Mouse (Mus musculus) lung, postnatal 0 days (tissue): ENCODE results near the gene Arpc3. TPM values are rescaled to one million over a fixed set of nuclear protein-coding genes. Genes with fewer than 3 reads are reported as not detected.

Source experiments
- ATAC-seq: fragments of 200-750 bp; cut with Nextera tagmentation; 2 replicates; pipeline ENCODE4 v1.8.0; 2017; ENCODE audit warnings: moderate library complexity
- DNase-seq: peaks from one replicate; pipeline ENCODE4 v3.0.0-alpha.2; 2016; ENCODE audit warnings: low spot score
- H3K27ac ChIP-seq: fragments of 300-500 bp; sonication (generic); 2 replicates; pipeline ENCODE4 v1.5.1; 2014; ENCODE audit warnings: antibody characterized with exemption, mild to moderate bottlenecking, low read length, mixed read lengths
- H3K27me3 ChIP-seq: fragments of 300-500 bp; sonication (generic); replicated peaks from 2 replicates; pipeline ENCODE4 v1.6.1; 2014; ENCODE audit warnings: low read length, mixed read lengths; ENCODE audit not compliant: insufficient read depth
- H3K36me3 ChIP-seq: fragments of 300-500 bp; sonication (generic); 2 replicates; pipeline ENCODE4 v1.6.1; 2014; ENCODE audit warnings: low read length, mixed read lengths; ENCODE audit not compliant: insufficient read depth
- H3K4me1 ChIP-seq: fragments of 300-500 bp; sonication (generic); 2 replicates; pipeline ENCODE4 v1.6.1; 2014; ENCODE audit warnings: antibody characterized with exemption, low read depth, low read length, mixed read lengths; ENCODE audit not compliant: insufficient read depth
- H3K4me2 ChIP-seq: fragments of 300-500 bp; sonication (generic); replicated peaks from 2 replicates; pipeline ENCODE4 v1.6.1; 2014; ENCODE audit warnings: low read depth, mild to moderate bottlenecking, low read length, moderate library complexity, mixed read lengths
- H3K4me3 ChIP-seq: fragments of 300-500 bp; sonication (generic); 2 replicates; pipeline ENCODE4 v1.5.1; 2014; ENCODE audit warnings: low read depth, low read length
- H3K9ac ChIP-seq: fragments of 300-500 bp; sonication (generic); replicated peaks from 2 replicates; pipeline ENCODE4 v1.6.1; 2014; ENCODE audit warnings: low read depth, mild to moderate bottlenecking
- H3K9me3 ChIP-seq: fragments of 300-500 bp; sonication (generic); 2 replicates; pipeline ENCODE4 v1.6.1; 2016; ENCODE audit warnings: low read length, mixed read lengths
- CTCF ChIP-seq: IDR thresholded peaks from 2 replicates; pipeline ENCODE4 v1.5.1; 2016; ENCODE audit warnings: antibody characterized with exemption, mild to moderate bottlenecking
- EP300 ChIP-seq: IDR thresholded peaks from 2 replicates; pipeline ENCODE4 v1.6.1; 2016; ENCODE audit warnings: antibody characterized with exemption, mild to moderate bottlenecking, control low read depth
- WGBS: fragments of 180-500 bp; shearing (Covaris S2); extraction: QIAGEN DNeasy Blood & Tissue Kit; methylation state at CpG from one replicate; pipeline ENCODE4 v1.1.7; 2014; 5-methylcytosine and 5-hydroxymethylcytosine counted together
- polyA plus RNA-seq: library from polyadenylated mRNA; unstranded; fragments of >200 nt; fragmentation: Nextera tagmentation; extraction: Ambion mirVana; gene quantifications from 2 replicates; pipeline ENCODE4 v1.2.1, GENCODE M21; 2015

Arpc3 gene
- polyA plus RNA-seq, 1 experiment from 2014 or later: 169 TPM

DNA sequence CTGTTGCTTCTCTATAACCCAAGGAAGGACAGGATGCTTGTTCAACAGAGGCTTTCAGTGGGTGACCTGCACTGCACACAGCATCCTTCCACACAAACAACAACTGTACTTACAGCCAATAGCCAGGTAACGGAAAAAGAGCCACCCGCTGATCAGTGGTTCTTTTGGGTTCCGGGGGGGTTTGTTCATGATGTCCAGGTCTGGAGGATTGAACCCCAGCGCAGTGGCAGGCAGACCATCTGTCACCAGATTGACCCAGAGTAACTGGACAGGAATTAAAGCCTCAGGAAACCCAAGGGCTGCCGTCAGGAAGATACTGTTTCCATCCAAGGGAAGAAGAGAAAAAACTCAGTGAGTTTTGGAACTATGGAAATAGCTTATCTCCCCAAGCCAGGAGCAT is 67.7 kb downstream of the Arpc3 start:
- 96% methylated on average over 5 of the region's 5 CpGs for WGBS
- Histone ChIP-seq H3K4me2 (no peak overlapping the region), H3K27me3 (no peaks in the 10 kb centered on the region), H3K9ac (no peak overlapping the region), H3K4me1 (no peaks in the 10 kb centered on the region), H3K4me3 (no peak overlapping the region), H3K36me3 (peaks cover 85% of the 10 kb centered on the region), H3K27ac (no peak overlapping the region), H3K9me3 (no peaks in the 10 kb centered on the region)
- no peak for ATAC-seq
- DNase-seq: no peak
- TF ChIP-seq CTCF (no peak), EP300 (no peak)

DNA sequence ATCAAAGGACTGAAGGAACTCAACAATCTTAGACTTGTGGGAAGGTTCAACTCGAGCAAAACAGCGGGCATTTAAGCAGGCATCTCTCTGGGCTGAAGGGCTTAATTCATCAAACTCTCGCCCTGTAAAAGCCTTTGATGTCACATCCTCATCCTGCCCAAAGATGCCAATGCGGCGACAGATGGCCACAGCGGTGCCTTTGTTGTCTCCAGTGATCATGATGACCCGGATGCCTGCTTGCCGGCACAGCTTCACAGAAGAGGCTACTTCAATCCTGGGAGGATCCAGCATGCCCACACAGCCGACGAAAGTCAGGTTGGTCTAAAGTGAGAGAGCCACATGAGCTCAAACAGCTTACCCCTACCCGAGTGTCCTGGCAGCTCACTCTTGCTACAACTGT is 69.0 kb downstream of the Arpc3 start:
- Histone ChIP-seq H3K9ac (no peak overlapping the region), H3K4me2 (no peak overlapping the region), H3K4me3 (no peak overlapping the region), H3K27me3 (no peaks in the 10 kb centered on the region), H3K36me3 (peaks cover 79% of the 10 kb centered on the region), H3K27ac (no peak overlapping the region), H3K4me1 (no peaks in the 10 kb centered on the region), H3K9me3 (no peaks in the 10 kb centered on the region)
- TF ChIP-seq EP300 (no peak), CTCF (no peak)
- no peak for ATAC-seq
- WGBS: 75% methylated on average over 11 of the region's 11 CpGs
- no peak for DNase-seq

DNA sequence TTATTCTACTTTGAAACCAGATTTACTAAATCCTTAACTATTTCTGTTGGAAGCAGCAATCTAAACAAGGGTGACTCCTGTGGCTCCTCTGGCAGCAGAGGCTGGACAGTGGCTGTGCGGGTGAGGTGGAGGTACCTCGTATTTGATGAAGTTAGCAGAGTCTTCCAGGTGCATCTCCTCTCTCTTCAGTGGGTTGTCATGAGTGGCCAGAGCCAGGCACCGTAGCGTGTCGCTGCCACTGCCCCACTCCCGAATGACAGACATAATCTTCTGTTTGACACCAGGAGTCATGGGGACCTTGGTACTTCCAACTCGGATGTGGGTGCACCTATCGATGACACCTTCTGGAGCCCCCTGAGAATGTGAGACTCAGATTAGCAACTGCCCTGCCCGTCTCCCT is 69.8 kb downstream of the Arpc3 start:
- WGBS: 92% methylated on average over 9 of the region's 9 CpGs
- H3K9me3 ChIP-seq: no peaks in the 10 kb centered on the region
- no peak overlapping the region for H3K4me3 ChIP-seq
- H3K27ac ChIP-seq: no peak overlapping the region
- TF ChIP-seq EP300: no peak
- TF ChIP-seq CTCF: no peak
- H3K36me3 ChIP-seq: peaks cover 71% of the 10 kb centered on the region
- no peak for DNase-seq
- no peaks in the 10 kb centered on the region for H3K4me1 ChIP-seq
- no peak overlapping the region for H3K9ac ChIP-seq
- no peak overlapping the region for H3K4me2 ChIP-seq
- no peaks in the 10 kb centered on the region for H3K27me3 ChIP-seq
- ATAC-seq: no peak

Other genes with a start within 250 kb of the Arpc3 start
- 137 and 150 TPM in 2 replicates for gene Ppp1cc, start 233.6 kb upstream of the Arpc3 start, polyA plus RNA-seq
- gene Hvcn1, start 185.1 kb upstream of the Arpc3 start, polyA plus RNA-seq: 3.7 and 3.9 TPM in 2 replicates
- 4.5 and 5.1 TPM in 2 replicates for gene Tctn1, start 127.4 kb upstream of the Arpc3 start, polyA plus RNA-seq
- gene Pptc7, start 107.5 kb upstream of the Arpc3 start, polyA plus RNA-seq: 12.2 and 12.7 TPM in 2 replicates
- gene Rad9b, start 37.6 kb upstream of the Arpc3 start, polyA plus RNA-seq: 6.4 and 6.9 TPM in 2 replicates
- 189 and 193 TPM in 2 replicates for gene Vps29, start 37.5 kb upstream of the Arpc3 start, polyA plus RNA-seq
- 61.2 and 69.2 TPM in 2 replicates for gene Gpn3, start 20.0 kb upstream of the Arpc3 start, polyA plus RNA-seq
- 41.0 and 42.1 TPM in 2 replicates for gene Fam216a, start 19.5 kb upstream of the Arpc3 start, polyA plus RNA-seq
- 25.2 and 26.5 TPM in 2 replicates for gene Anapc7, start 29.8 kb downstream of the Arpc3 start, polyA plus RNA-seq
- 27.4 and 32.4 TPM in 2 replicates for gene Atp2a2, start 110.3 kb downstream of the Arpc3 start, polyA plus RNA-seq
- 29.5 and 38.5 TPM in 2 replicates for gene Ift81, start 222.6 kb downstream of the Arpc3 start, polyA plus RNA-seq